Mouse (Mus musculus) MEL (cell line): ENCODE data around the gene Dis3l2.

ENCODE experiments used
- BHLHE40 ChIP-seq: IDR thresholded peaks from 2 replicates; pipeline ENCODE4 v1.6.1; 2012; ENCODE audit warnings: low read depth, mild to moderate bottlenecking, inconsistent platforms, low read length, improper control_type of control experiment, borderline replicate concordance
- CHD2 ChIP-seq: IDR thresholded peaks from 2 replicates; pipeline ENCODE4 v1.6.1; 2011; ENCODE audit warnings: low read length, improper control_type of control experiment
- CTCF ChIP-seq, 3 experiments: IDR thresholded peaks in 2 of 3; conservative IDR thresholded peaks in 1 of 3; 2 replicates each; pipeline ENCODE4 v1.5.1; 2011 to 2012; ENCODE audit warnings: low read length in 3 of 3, low read depth in 2 of 3, mild to moderate bottlenecking in 2 of 3, improper control_type of control experiment in 1 of 3, inconsistent platforms in 1 of 3, mixed read lengths in 1 of 3, moderate library complexity in 1 of 3; ENCODE audit not compliant: control insufficient read depth in 1 of 3, insufficient read depth in 1 of 3, poor library complexity in 1 of 3, severe bottlenecking in 1 of 3
- EP300 ChIP-seq, 2 experiments: IDR thresholded peaks; 2 replicates each; pipeline ENCODE4 v1.6.1; 2011; ENCODE audit warnings: improper control_type of control experiment in 2 of 2, low read length in 2 of 2, low read depth in 1 of 2, mild to moderate bottlenecking in 1 of 2
- NRF1 ChIP-seq: IDR thresholded peaks from 2 replicates; pipeline ENCODE4 v1.6.1; 2014; ENCODE audit warnings: low read depth, mild to moderate bottlenecking, inconsistent platforms, low read length, improper control_type of control experiment, moderate library complexity; ENCODE audit not compliant: poor library complexity, insufficient read depth, severe bottlenecking
- POLR2A ChIP-seq, 2 experiments: IDR thresholded peaks; 2 replicates each; pipeline ENCODE4 v1.6.1; 2011 to 2012; ENCODE audit warnings: low read length in 2 of 2, mild to moderate bottlenecking in 2 of 2, control low read depth in 1 of 2, improper control_type of control experiment in 1 of 2, low read depth in 1 of 2, moderate library complexity in 1 of 2; ENCODE audit not compliant: control insufficient read depth in 1 of 2, insufficient read depth in 1 of 2, poor library complexity in 1 of 2
- POLR2AphosphoS2 ChIP-seq: IDR thresholded peaks from 2 replicates; pipeline ENCODE4 v1.6.1; 2011; ENCODE audit warnings: low read length, improper control_type of control experiment
- RAD21 ChIP-seq: IDR thresholded peaks from 2 replicates; pipeline ENCODE4 v1.6.1; 2011; ENCODE audit warnings: mild to moderate bottlenecking, low read depth, low read length, improper control_type of control experiment
- TAL1 ChIP-seq: IDR thresholded peaks from 2 replicates; pipeline ENCODE4 v1.6.1; 2012; ENCODE audit warnings: mild to moderate bottlenecking, inconsistent platforms, low read length, moderate library complexity, mixed read lengths
- UBTF ChIP-seq: IDR thresholded peaks from 2 replicates; pipeline ENCODE4 v1.6.1; 2012; ENCODE audit warnings: low read depth, mild to moderate bottlenecking, inconsistent platforms, low read length, improper control_type of control experiment, moderate library complexity, borderline replicate concordance; ENCODE audit not compliant: insufficient read depth
- USF1 ChIP-seq: IDR thresholded peaks from 2 replicates; pipeline ENCODE4 v1.6.1; 2014; ENCODE audit warnings: low read depth, mild to moderate bottlenecking, inconsistent platforms, low read length, improper control_type of control experiment, moderate library complexity
- ZC3H11A ChIP-seq: IDR thresholded peaks from 2 replicates; pipeline ENCODE4 v1.6.1; 2012; ENCODE audit warnings: low read depth, mild to moderate bottlenecking, inconsistent platforms, low read length, improper control_type of control experiment
- ZNF384 ChIP-seq: IDR thresholded peaks from 2 replicates; pipeline ENCODE4 v1.6.1; 2012; ENCODE audit warnings: low read depth, mild to moderate bottlenecking, inconsistent platforms, low read length, improper control_type of control experiment

- TF ChIP-seq CHD2 = no peak
- TF ChIP-seq ZNF384 = no peak
- TF ChIP-seq NRF1 = no peak
- TF ChIP-seq CTCF (IDR thresholded peaks at IDR 0.05 in 2 of 3, conservative IDR thresholded peaks at IDR 0.05 in 1 of 3; ENCODE audit: control insufficient read depth in 1 of 3, insufficient read depth in 1 of 3, low read depth in 2 of 3, low read length in 3 of 3, poor library complexity in 1 of 3, severe bottlenecking in 1 of 3) = peak; percentile 68 to 82 (median 82)
- no peak for TF ChIP-seq USF1
- peak; percentile 85 for TF ChIP-seq RAD21
- no peak for TF ChIP-seq EP300 (IDR thresholded peaks at IDR 0.05; ENCODE audit: low read depth in 1 of 2, low read length in 2 of 2)
- TF ChIP-seq UBTF = no peak
- TF ChIP-seq POLR2A (IDR thresholded peaks at IDR 0.05; ENCODE audit: control insufficient read depth in 1 of 2, insufficient read depth in 1 of 2, low read depth in 1 of 2, low read length in 2 of 2, poor library complexity in 1 of 2) = no peak
- no peak for TF ChIP-seq TAL1
- TF ChIP-seq ZC3H11A = peak; percentile 87
- TF ChIP-seq BHLHE40 = no peak
- no peak for TF ChIP-seq POLR2AphosphoS2
Observed at GRCm38 (mm10) chr1:87041119-87041518, 337.5 kb downstream of the Dis3l2 start.
